Mouse (Mus musculus) spleen, postnatal 10 days (tissue): ENCODE measurements at regions not wholly inside any gene's neighbourhood (a gene's known extent, or its start where the extent isn't known, plus 50 kb on each side); places are given as distances from the start of the nearest gene placed in this dataset.
"Not testable (repeated sequence)": the region's sequence is repeated elsewhere in the genome, so short reads cannot be mapped to it uniquely, and the experiment has no call there.

Experiments used
- DNase-seq, 2 experiments: peaks; one replicate each; pipeline ENCODE4 v3.0.0; 2021 to 2022; ENCODE audit warnings: low spot score in 2 of 2

DNA sequence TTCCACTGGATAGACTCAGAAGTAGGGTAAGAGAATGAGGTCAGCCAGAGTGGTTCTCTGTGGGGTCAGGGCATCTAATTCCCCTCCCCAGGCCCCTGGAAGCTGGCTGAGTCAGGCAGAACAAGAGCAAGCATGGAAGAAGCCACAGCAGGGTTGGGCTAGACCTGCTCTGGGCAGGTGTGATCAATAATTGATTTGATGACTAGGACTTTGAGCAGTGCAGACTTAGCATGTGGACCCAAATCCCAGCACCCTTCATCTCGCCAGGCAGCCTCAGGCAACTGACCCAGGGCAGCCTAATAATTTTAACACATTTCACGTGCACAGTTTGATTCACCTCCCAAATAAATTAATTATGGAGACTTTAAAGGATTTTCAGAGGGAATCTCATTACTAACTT lies 67.2 kb downstream of the Qdpr start:
- no peak for DNase-seq

DNA sequence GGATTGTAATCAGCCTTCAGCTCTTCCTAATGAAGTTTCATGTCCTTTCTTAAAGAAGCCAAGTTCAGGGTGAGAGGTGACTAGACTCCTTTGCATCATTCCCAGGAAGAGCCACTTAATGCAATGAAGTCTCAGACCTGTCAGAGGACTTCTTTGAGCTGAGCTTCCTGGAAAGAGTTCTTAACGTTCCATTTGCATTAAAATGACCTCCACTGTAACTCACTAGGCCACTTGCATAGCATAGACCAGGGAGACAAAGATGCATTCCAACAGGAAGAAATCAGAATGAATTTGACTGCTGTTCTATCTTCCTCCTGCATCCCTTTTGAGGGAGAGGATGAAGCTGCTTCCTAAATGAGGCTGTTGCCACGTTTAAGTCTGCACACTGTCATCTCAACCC lies 71.5 kb downstream of the Qdpr start:
- no peak for DNase-seq

DNA sequence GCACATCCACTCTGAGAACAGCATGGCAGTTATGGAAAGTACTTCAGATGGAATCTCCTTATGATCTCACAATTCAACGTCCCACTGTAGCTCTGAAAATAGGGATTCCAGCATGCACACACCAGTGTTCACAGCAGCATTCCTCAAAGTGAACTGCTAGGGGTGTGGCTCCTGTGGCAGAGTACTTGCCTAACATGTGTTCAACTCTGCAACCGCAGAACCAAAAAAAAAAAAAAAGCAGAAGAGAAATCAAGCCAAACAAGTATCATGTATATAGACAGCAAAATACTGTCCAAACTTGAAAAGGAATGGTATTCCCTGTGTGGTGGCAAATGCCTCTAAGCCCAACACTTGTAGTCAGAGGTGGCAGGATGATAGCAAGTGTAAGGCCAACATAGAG lies 77.0 kb downstream of the Qdpr start:
- DNase-seq: no peak

DNA sequence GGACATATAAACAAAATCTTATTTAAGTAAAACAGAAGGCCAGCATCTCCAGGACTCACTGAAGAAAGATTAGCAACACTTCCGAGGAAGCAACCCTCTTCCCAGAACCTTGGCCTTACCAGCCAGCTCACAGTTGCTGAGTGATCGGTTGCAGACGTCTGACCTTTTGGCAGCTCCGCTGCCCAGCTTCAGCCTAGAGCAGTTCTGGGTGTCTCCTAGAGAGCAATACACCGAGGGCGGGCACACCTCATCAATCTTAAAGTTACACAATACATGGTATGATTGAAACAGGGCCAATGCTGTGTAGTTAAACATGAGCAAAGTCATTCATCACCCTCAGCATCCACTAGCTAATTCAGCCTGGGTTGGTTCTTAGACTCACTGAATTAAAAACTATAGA lies 81.6 kb downstream of the Qdpr start:
- DNase-seq: no peak

DNA sequence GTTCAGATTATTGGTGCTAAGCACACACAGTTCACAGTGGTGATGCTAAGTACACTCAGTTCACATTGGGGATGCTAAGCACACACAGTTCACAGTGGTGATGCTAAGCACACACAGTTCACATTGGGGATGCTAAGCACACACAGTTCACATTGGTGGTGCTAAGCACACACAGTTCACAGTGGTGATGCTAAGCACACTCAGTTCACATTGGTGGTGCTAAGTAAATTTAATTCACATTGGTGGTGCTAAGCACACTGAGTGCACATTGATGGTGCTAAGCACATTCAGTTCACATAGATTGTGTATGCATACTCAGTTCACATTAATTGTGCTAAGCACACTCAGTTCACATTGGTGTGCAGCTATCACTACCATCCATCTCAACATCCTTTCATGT lies 89.8 kb downstream of the Qdpr start:
- DNase-seq: no peak

DNA sequence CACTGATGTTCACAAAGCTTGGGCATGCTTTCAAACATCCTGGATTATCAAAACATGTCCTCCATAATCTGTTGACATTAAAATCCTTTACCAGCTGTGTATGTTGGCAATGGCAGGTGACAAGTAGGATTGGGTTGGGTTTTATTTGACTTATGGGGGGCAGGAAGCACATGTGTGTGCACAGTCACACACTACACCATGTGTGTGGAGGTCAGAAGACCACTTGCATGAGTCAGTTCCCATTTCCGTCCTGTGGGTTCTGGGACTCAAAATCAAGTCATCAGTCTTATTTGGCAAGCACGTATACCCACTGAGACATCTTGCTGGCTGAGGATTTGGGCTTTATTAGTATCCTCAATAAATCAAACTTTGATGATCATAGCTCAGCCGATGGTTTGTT lies 109.6 kb downstream of the Qdpr start:
- DNase-seq: no peak

DNA sequence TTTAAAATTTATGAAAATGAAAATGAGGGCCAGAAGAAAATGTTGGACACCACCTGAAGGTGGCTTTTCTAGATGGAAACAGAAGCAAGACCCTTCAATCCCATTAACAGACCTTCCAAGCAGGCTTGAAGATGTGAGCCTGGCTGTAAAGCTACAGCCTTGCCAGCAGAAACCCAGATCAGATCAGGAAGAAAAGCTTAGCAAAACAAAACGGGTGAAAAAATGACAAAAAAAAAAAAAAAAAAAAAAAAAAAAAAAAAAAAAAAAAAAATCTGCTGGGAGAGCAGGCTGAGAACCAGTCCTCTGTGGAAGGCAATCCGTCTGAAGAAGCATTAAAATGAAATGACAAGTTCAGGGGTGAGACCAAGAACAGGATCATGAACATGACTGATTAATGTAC lies 113.2 kb downstream of the Qdpr start:
- no peak for DNase-seq

DNA sequence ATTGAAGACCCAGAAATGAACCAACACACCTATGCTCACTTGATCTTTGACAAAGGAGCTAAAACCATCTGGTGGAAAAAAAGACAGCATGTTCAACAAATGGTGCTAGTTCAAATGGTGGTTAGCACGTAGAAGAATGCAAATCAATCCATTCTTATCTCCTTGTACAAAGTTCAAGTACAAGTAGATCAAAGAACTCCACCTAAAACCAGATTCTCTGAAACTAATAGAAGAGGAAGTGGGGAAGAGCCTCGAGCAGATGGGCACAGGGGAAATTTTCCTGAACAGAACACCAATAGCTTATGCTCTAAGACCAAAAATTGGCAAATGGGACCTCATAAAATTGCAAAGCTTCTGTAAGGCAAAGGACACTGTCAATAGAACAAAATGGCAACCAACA lies 125.6 kb downstream of the Qdpr start:
- DNase-seq: not testable (repeated sequence)

DNA sequence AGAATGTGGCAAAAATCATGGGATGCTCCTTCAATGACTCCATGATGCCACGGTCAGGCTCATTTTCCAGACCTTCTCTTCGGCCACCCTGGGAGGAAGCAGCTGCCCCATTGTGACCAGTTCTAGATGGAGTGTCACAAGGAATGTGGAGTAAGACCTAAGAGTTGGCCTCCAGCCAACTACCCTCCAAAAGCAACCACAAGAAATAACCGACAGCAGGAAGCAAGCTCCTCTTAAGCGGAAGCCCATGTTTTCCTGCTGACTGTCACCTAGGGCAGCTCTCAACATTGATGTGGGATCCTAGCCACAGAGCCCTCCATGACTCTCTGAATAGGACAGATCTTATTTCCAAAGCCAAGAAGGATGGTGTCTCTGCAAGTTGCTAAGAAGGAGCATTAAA lies 126.5 kb downstream of the Qdpr start:
- no peak for DNase-seq

DNA sequence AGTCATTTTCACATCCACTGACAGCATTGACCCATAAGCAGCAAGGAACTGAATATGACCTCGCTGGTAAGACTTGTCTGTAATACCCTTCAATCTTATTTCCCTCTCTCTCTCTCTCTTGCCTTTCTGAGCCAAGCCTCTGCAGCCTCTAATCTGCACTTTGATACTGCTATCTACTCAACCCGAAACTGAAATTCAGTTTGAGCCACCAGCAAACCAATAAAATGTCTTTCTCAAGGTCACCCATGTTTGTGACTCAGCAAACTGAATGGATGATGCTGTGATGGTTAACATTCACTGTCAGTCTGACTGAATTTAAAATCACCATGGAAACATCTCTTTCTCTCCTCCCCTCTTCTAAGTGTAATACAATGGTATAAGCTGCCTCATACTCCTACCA lies 132.0 kb downstream of the Qdpr start:
- no peak for DNase-seq

DNA sequence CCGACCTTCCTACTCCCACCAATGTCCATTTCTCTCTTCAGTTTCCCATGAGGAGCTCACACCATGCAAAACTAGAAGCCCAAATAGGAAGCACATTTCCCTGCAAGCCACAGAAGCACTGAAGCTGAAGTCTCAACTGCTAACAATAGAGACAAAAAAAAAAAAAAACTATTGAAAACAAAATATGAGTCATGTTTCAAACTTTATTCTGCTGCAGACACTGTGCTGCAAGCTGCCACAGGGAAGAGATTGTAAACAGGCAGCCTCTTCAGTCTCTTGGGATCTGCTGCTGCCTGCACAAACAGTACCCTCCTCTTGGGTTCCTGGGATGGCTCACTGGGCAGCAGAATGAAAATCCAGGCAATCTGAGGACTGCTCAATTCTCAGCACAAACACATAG lies 148.9 kb downstream of the Qdpr start:
- no peak for DNase-seq

DNA sequence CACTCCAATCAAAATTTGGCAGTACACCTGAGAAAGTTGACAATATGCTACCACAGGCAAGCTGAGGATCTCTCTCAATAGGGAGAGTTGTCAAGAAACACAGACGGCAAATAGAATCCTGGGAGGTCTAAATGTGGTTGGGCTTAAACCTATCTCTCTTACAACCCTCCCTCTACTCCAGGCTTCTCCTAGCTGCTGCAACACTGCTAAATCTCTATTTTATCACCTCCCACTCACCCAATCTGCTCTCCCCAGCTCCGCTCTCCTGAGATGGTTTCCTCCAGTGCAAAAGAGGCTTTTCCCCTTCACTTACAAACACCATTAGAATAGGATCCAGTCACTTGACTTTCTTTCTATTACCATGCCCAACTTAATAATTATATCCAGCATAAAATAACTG lies 151.2 kb downstream of the Qdpr start:
- no peak for DNase-seq

DNA sequence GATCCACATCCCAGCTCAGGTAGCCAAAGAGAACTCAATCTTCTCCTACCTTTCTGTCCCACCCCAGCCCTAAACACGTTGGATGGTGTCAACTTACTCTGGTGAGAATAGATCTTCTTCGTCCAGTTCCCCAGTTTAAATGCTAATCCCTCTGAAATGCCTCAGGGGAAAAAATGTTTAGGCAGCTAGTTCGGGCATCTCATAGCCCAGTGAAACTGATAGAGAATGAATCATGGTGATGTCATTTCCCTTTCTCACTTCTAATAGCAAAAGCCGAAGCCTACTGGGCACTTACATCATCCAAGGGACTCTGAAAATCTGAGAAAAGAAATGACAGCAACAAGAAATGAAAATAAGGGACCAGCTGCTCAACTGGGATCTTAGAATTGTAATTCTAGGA lies 154.9 kb downstream of the Qdpr start:
- no peak for DNase-seq

DNA sequence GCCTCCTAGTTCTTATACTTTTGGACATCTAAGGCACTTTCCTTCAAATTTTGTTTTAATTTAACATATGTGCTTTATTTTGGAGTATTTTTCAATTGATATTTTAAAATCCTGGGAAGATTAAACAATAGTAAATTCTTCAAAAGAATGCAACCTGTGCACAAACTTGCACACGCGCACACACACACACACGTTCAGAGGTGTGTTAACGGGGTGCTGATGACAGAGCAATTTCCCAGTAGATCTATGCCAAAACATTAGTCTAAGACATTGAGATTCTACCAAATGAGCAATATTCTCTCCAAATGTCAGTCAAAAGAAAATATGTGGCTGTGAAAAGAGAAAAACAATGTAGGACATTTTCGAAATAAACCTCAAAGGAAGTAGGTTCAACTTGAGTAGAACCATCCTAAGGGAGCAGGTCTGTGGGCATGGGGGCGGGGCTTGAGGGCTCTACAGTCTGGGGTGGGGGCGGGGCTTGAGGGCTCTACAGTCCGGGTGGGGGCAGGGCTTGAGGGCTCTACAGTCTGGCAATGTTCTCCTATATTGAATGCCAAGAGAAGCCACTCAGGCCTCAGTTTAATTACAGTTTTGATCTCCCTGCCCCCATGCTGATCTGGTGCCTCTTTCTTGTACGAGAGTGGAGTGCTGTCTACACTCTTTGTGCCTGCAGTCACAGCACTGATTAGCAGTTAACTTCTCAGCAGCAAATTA lies 157.0 kb downstream of the Qdpr start:
- peak in 1 of 2 experiments; percentile 16 for DNase-seq

DNA sequence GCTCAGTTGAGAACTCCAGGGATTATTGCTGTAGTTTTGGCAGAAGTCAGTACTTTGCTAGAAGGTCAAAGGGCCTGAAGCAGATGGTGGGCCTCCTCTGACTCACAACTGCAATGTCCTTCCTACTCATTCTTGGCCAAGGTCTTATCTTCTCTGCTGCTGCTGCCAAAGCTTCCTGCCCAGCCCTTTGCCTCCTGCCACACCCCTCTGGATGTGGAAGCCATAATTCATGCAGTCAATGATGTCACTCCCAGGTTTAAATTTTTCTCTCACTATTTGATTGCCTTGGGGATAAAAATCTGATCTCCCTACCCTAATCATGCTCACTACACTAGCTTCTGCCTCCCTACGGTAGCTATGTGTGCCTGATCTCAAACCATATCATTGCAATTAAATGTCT lies 157.7 kb downstream of the Qdpr start:
- DNase-seq: peak in 1 of 2 experiments; percentile 14

DNA sequence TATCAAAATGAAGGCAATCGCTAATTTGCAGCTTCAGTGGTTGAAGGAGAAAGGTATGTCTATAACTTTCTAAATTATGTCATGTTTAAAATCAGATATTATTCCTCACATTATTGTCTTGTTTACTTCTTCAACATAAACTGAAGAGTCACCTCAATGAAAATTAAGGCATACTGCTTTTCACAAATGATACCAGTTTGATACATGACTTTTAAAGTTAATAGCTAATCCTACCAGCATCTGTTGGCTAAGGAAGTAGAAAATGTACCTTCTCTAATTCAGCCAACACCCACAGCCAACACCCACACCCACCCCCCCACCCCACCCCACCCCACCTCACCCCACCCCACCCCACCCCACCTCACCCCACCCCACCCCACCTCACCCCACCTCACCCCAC lies 158.3 kb downstream of the Qdpr start:
- no peak for DNase-seq

DNA sequence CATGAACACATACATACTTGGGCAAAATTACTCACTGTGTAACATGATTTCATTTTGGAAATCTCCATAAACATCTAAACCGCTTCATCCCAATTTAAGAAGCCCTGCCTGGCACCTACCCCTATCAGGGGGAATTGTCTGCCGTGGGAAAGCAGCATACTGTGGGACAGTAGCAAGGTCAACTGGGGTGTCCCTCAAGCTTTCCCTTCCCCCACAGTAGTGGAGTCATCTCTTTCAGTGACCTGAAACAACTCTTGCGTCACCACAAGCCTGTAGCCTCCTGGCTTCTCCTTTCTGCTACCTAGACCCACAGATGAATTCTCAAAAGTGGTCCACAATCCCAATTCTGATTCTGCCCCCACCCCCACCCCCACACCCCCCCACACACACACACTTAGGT lies 158.8 kb downstream of the Qdpr start:
- no peak for DNase-seq

DNA sequence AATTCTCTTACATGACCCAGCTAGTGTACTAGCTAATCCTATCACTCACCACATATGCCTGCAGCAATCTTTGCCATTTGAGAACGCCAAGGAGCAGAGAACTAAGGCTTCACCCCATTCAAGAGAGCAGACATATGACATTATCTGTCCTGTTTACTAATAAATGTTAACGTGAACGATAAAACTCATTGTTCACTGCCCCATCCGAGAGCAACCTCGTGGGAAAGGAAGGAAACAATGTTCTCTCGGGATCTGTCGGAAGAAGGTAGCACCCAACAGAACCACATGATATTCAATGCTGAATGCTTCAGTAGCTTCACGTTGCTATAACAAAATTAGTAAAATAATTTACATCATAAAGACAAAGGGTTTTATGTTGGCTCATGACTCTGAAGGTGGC lies 163.6 kb downstream of the Qdpr start:
- no peak for DNase-seq

DNA sequence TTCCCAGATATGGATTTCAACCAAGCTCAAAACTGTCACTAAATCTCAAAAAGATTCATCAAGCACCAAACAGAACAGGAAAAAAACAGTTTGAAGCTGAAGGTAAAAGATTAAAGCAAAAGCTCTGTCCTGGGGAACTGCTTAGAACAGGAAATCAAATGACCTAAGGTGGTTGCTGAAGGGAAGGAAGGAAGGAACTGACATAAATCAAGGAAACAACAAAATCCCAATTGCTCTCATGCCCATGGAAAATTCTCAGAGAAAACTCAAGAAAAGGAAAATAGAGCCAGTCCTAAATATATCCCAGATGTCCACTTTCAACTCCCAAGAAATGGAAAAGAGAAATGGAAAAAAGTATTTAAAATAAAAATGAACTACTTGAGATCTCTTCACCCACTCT lies 165.4 kb downstream of the Qdpr start:
- no peak for DNase-seq

DNA sequence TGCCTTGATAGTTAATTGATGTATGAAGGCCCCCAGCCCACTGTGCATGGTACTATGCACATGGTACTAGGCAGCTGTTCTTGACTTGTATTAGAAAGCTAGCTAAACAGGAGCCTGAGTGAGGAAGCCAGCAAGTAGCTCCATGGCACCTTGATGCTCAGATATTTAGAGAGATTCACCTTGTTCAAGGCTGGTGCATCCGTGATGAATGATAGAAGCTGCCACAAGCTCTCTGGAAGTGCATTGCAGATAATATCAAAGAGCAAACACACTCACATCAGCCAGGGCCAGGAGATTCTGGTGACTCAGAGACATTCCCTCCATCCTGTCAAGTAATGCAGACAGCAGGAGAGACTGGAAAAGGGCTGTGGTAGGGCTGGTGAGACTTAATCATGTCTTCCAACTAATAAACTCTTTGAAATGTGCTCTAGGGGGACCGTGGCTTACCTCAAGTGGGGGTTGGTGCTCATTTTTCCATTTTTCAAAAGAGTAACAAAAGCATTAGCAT lies 166.1 kb downstream of the Qdpr start:
- DNase-seq: no peak

DNA sequence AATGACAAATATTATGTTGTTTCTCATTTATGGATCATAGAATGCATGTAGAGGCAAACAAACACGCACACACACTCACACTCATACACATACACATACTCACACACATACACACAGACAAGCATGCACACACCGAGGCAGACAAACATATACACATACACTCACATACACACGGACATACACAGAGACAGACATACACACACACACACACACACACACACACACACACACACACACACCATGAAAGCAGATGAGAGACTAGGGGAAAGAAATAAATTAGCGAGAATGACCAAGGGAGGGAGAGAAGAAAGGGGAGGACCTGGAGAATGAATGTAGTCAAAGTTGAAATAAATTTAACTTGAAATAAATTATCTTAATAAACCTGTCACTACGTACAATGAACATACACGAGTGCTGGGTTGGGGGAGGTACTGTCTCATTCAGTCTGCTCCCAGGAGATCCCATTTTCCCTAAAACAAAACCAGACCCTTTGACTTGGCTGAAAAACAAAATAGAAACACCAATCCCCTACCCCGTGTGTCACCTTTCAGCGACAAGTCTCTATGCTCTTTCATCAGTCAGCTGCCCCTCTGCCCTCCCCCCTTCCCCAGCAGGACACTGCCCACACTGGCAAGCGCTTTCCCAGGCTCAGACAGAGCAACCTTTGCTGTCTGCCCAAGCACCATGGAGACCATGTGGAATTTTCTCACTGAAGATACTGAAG lies 167.7 kb downstream of the Qdpr start:
- no peak for DNase-seq

DNA sequence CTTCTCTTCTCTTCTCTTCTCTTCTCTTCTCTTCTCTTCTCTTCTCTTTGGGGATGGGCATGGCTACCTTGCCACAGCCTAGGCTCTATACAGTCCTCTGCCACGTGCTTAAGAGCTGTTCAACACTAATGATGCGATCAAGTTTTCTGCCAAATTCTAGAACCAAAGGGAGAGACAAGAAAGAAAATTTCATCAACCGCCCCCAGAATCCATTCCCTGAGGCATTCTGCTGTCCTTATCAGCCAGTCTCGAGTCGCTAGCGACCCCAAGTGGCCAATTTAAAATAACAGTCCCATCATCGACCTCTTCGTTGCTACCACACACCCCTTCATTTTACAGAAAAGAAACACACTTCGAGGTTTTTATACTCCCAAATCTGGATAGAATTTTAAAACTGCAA lies 171.5 kb downstream of the Qdpr start:
- peak; percentile 5 to 54 for DNase-seq

DNA sequence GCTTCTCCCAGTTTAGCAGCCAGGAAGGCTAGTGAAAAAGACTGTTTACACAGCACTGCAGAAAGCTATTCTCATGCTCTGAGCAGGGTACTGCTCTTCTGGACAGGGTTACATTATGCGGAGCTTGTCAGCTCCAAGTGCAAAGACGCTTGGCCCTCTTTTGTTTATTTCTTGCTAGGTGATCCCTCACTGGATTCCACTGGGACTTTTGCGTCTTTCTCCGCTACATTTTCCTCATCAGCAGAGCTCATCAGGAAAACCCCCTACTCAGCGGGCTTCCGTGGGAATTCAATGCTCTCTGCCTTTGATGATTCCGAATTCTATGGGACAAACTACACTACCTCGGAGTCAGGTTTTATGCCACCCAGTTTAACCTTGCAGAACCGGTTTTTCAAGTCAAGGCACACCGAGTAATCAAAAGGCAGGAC lies 172.0 kb downstream of the Qdpr start:
- DNase-seq: no peak
